ENCODE assay signal across 25 mouse cellular contexts in the genomic region with DNA sequence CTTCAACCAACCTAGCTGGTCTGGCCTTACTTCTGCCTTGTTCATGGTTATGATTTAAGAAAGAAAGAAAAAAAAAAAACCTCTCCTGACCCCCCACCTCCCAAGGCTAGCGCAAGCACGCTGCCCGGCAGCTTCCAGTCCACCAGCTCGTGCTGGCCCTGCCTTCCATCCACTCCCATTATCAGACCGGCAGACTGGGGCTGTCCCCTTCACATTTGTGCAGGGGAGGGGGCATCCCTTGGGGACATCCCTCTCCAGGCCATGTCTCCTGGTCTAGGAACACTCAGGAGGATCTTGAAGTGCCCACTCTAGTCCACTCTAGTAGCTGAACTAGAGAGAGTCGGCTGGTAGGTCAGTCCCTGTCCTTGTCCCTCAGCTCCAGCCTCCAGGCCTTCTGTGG. TPM values are rescaled to one million over a fixed set of nuclear protein-coding genes. Genes with fewer than 3 reads are reported as not detected.
"Had no signal": no experiment of that assay in that cellular context is flagged by ENCODE, and none has a peak within 500 bp of the region (broad histone marks: within the 10 kb centered on the region; RNA-seq: fewer than 3 reads in every experiment).

No protein-coding gene starts in this region.

- H3K27ac ChIP-seq: neural tube, embryonic 12.5 days; neural tube, embryonic 13.5 days; neural tube, embryonic 15.5 days; stomach, embryonic 15.5 days; stomach, postnatal 0 days had no signal

- H3K36me3 ChIP-seq: stomach, embryonic 15.5 days had no signal

- H3K4me3 ChIP-seq: neural tube, embryonic 12.5 days; neural tube, embryonic 13.5 days; neural tube, embryonic 15.5 days; stomach, embryonic 15.5 days had no signal

- DNase-seq: retina, postnatal 1 day; right cerebral cortex, adult 18-20 months; right cerebral cortex, postnatal 14 days; right cerebral cortex, postnatal 25 days; right cerebral cortex, postnatal 4 days; spleen, adult 18-20 months; thymus, adult 18-20 months; thymus, adult 2 months; thymus, postnatal 14 days; thymus, postnatal 25 days; thymus, postnatal 36 days; thymus, postnatal 4 days had no signal

RNA-seq across cellular contexts. Expression of a gene that starts 2.7 kb away (rescaled TPM):
- total RNA-seq: neutrophil, adult 5-6 weeks had no signal
- polyA plus RNA-seq: neural tube, embryonic 11.5 days; neural tube, embryonic 12.5 days; neural tube, embryonic 13.5 days; neural tube, embryonic 14.5 days; small intestine, adult 2 months; spleen, adult 2 months; stomach, embryonic 14.5 days; stomach, embryonic 15.5 days; stomach, embryonic 16.5 days; stomach, postnatal 0 days; thymus, adult 2 months; thymus, postnatal 0 days had no signal
